Mouse (Mus musculus) limb, embryonic 10.5 days (tissue): Measurements from ENCODE around the gene Sbno1. TPM values are rescaled to one million over a fixed set of nuclear protein-coding genes. Genes with fewer than 3 reads are reported as not detected.
"Not testable (repeated sequence)": the region's sequence is repeated elsewhere in the genome, so short reads cannot be mapped to it uniquely, and the experiment has no call there.

Experiments used
- DNase-seq: peaks from one replicate; pipeline ENCODE4 v3.0.0-alpha.2; 2017; ENCODE audit warnings: low spot score
- H3K27ac ChIP-seq: fragments of 300-500 bp; sonication (generic); 2 replicates; pipeline ENCODE4 v1.5.1; 2016; ENCODE audit warnings: mild to moderate bottlenecking
- H3K27me3 ChIP-seq: fragments of 300-500 bp; sonication (generic); 2 replicates; pipeline ENCODE4 v1.6.1; 2016; ENCODE audit warnings: low read depth, mild to moderate bottlenecking; ENCODE audit not compliant: poor library complexity, severe bottlenecking
- H3K36me3 ChIP-seq: fragments of 300-500 bp; sonication (generic); 2 replicates; pipeline ENCODE4 v1.6.1; 2016; ENCODE audit warnings: mild to moderate bottlenecking, moderate library complexity
- H3K4me1 ChIP-seq: fragments of 300-500 bp; sonication (generic); 2 replicates; pipeline ENCODE4 v1.6.1; 2016
- H3K4me3 ChIP-seq: fragments of 300-500 bp; sonication (generic); 2 replicates; pipeline ENCODE4 v1.5.1; 2016; ENCODE audit warnings: mild to moderate bottlenecking, moderate library complexity
- H3K9me3 ChIP-seq: fragments of 300-500 bp; sonication (generic); replicated peaks from 2 replicates; pipeline ENCODE4 v1.6.1; 2016; ENCODE audit warnings: mild to moderate bottlenecking
- WGBS: fragments of 180-500 bp; shearing (Covaris S2); methylation state at CpG from one replicate; pipeline ENCODE4 v1.1.7; 2016; 5-methylcytosine and 5-hydroxymethylcytosine counted together
- polyA plus RNA-seq: library from polyadenylated mRNA; unstranded; fragments of >200 nt; fragmentation: Nextera tagmentation; extraction: Ambion mirVana; gene quantifications from 2 replicates; pipeline ENCODE4 v1.2.1, GENCODE M21; 2016

The Sbno1 gene
- 82.8 and 93.6 TPM in 2 replicates for polyA plus RNA-seq

DNA sequence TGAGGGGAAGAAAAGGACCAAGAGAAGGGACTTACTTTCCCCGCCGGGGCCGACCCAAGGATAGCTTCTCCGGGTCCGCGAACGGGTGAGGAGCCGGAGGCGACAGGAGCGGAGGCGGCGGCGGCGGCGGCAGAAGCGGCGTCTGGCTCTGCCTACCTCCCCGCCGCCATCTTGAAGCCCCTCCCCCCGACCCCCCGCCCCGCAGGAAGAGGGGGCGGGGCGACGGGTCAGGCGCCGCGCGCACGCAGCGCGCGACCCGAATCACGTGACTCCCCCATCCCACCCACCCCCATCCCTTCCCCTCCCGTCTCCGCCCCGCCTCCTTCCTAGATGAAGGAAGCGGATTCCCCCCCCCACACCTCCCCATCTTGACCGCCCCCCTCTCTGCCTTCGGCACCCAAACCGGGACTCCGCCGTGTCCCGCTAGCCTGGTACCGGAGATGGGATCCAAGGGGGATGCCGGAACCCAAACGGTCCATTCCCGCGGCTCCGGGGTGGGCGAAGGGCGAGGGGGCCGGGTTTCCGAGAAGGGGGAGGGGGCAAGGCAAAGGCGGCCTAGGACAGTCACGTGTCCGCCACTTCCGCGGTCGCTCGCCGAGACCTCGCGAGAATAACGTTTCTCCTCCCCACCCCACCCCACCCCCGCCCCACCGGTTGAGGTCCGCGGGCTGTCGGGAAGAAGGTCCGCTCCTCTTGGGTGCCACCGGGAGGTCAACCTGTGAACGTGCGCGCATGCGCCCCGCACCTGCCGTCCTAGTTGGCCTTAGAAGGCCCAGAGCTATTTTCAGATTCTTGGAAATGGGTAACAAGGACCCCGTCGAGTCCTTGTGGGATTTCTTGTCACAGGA is at the start of gene Sbno1:
TSS of gene Sbno1 (minus strand) at position 590 of the 848 bp plus-strand sequence.
- peak; percentile 96 for DNase-seq
- Histone ChIP-seq H3K27ac (peak within 1 kb of the TSS; percentile 93), H3K4me1 (peaks cover 9% of the 10 kb centered on the region), H3K27me3 (no peaks in the 10 kb centered on the region), H3K9me3 (no peaks in the 10 kb centered on the region), H3K36me3 (peaks cover 19% of the 10 kb centered on the region), H3K4me3 (peak within 1 kb of the TSS; percentile 100)
- under 1% methylated on average over 65 of the region's 81 CpGs for WGBS

DNA sequence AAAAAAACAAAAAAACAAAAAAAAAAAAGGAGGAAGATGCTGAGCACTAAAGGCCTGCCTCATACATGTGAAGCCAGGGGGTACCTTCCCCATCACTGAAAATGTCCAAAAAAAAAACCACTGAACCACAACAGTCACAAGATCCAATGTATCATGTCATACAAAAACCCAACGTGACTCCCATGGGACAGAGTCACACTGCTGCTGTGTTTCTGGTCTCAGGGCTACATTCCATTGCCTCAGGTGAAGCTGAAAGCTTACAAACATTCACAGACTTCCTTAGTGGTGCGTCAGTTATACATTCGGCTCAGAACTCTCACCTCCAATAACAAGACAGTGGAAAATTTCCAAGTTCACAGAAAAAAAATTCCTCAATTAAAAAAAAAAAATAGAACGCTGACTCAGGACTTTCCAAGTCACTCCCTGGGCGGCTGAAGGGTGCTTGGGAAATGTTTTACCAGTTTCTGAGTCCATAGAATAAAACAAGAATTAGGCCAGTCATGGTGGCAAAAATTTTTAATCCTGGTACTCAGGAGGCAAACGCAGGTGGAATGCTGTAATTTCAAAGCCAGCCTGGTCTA is 44.9 kb upstream of the Sbno1 start:
- no peak overlapping the region for H3K4me3 ChIP-seq
- WGBS: 92% methylated on average over 6 of the region's 6 CpGs
- H3K4me1 ChIP-seq: 0 out of 2 replicates have a peak, but pooled peaks cover 5% of the 10 kb centered on the region
- H3K27ac ChIP-seq: no peak overlapping the region
- DNase-seq: no peak
- no peaks in the 10 kb centered on the region for H3K27me3 ChIP-seq
- H3K9me3 ChIP-seq: no peaks in the 10 kb centered on the region
- H3K36me3 ChIP-seq: peaks cover 42% of the 10 kb centered on the region

GRCm38 (mm10) chr5:124469486-124469885 is 43.7 kb upstream of the Sbno1 start:
- DNase-seq: no peak
- Histone ChIP-seq H3K4me3 (no peak overlapping the region), H3K27ac (no peak overlapping the region), H3K36me3 (peaks cover 43% of the 10 kb centered on the region), H3K9me3 (no peaks in the 10 kb centered on the region), H3K27me3 (no peaks in the 10 kb centered on the region), H3K4me1 (no peaks in the 10 kb centered on the region)
- 90% methylated on average over 6 of the region's 6 CpGs for WGBS

DNA sequence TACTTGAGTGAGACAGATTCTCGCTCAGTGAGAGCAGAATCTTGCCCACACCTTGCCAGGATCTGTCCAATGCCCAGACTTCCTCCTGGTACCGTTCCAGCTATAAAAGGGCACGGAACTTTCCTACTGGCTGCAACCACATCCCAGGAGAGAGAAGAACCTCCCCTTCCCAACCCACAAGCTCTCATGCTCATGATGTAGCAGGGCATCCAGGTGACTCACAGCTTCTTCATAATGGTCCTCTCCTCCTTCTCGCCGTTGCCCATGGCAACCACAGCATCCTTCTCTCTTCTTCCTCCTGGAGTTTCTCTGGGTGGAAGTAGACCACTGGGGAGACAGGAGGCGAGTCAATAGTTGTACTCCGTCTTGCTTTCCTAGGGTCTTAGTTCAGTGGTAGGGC is 42.6 kb upstream of the Sbno1 start:
- Histone ChIP-seq H3K4me3 (no peak overlapping the region), H3K9me3 (no peaks in the 10 kb centered on the region), H3K36me3 (peaks cover 46% of the 10 kb centered on the region), H3K4me1 (no peaks in the 10 kb centered on the region), H3K27ac (no peak overlapping the region), H3K27me3 (no peaks in the 10 kb centered on the region)
- 93% methylated on average over 7 of the region's 7 CpGs for WGBS
- DNase-seq: no peak

GRCm38 (mm10) chr5:124467766-124468165 is 42.0 kb upstream of the Sbno1 start:
- peaks cover 52% of the 10 kb centered on the region for H3K36me3 ChIP-seq
- DNase-seq: no peak
- H3K27ac ChIP-seq: no peak overlapping the region
- H3K27me3 ChIP-seq: no peaks in the 10 kb centered on the region
- no peaks in the 10 kb centered on the region for H3K9me3 ChIP-seq
- no peak overlapping the region for H3K4me3 ChIP-seq
- WGBS: 98% methylated on average over 1 of the region's 1 CpGs
- no peaks in the 10 kb centered on the region for H3K4me1 ChIP-seq

GRCm38 (mm10) chr5:124464905-124465304 is 39.1 kb upstream of the Sbno1 start:
- peaks cover 77% of the 10 kb centered on the region for H3K36me3 ChIP-seq
- H3K4me3 ChIP-seq: no peak overlapping the region
- DNase-seq: no peak
- H3K4me1 ChIP-seq: no peaks in the 10 kb centered on the region
- H3K27ac ChIP-seq: no peak overlapping the region
- no peaks in the 10 kb centered on the region for H3K9me3 ChIP-seq
- H3K27me3 ChIP-seq: no peaks in the 10 kb centered on the region

- Histone ChIP-seq H3K4me1 (no peaks in the 10 kb centered on the region), H3K27ac (no peak overlapping the region), H3K4me3 (no peak overlapping the region), H3K36me3 (peaks cover 77% of the 10 kb centered on the region), H3K27me3 (no peaks in the 10 kb centered on the region), H3K9me3 (no peaks in the 10 kb centered on the region)
- WGBS: 90% methylated on average over 5 of the region's 5 CpGs
- no peak for DNase-seq
These were observed 37.7 kb upstream of the Sbno1 start for GRCm38 (mm10) chr5:124463462-124463861.

GRCm38 (mm10) chr5:124462297-124463025 is 36.7 kb upstream of the Sbno1 start:
- 88% methylated on average over 8 of the region's 8 CpGs for WGBS
- H3K9me3 ChIP-seq: no peaks in the 10 kb centered on the region
- H3K4me1 ChIP-seq: no peaks in the 10 kb centered on the region
- peaks cover 77% of the 10 kb centered on the region for H3K36me3 ChIP-seq
- DNase-seq: no peak
- no peak overlapping the region for H3K4me3 ChIP-seq
- H3K27ac ChIP-seq: no peak overlapping the region
- no peaks in the 10 kb centered on the region for H3K27me3 ChIP-seq

- H3K4me1 ChIP-seq, DNase-seq, H3K27ac ChIP-seq, H3K9me3 ChIP-seq, H3K27me3 ChIP-seq, H3K4me3 ChIP-seq: not testable (repeated sequence)
- peaks cover 84% of the 10 kb centered on the region for H3K36me3 ChIP-seq
- 93% methylated on average over 14 of the region's 14 CpGs for WGBS
These were observed 35.1 kb upstream of the Sbno1 start for GRCm38 (mm10) chr5:124460922-124461321.

DNA sequence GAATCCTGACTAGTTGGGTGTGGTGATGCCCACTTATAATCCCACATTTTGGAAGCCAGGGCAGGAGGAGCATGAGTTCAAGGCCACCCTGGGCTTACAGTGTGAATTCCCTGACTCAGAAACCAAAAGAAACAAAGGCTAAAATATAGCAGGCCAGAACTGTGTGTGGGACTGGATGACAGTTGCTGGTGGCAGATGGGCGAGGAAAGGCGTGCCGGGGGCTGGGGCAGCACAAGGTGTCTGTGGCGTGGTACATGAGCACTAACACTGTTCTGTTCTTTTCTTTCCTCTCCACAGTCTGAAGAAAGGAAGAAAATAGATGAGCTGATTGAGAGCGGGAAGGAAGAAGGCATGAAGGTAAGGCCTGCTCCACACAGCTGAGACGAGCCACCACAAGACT is 31.0 kb upstream of the Sbno1 start:
- Histone ChIP-seq H3K9me3 (no peaks in the 10 kb centered on the region), H3K4me1 (peaks cover 9% of the 10 kb centered on the region; the same call in 1 of the 2 replicates), H3K4me3 (no peak overlapping the region), H3K27me3 (no peaks in the 10 kb centered on the region), H3K27ac (no peak overlapping the region), H3K36me3 (peaks cover 100% of the 10 kb centered on the region)
- WGBS: 95% methylated on average over 6 of the region's 6 CpGs
- DNase-seq: no peak

GRCm38 (mm10) chr5:124454082-124454419 is 28.2 kb upstream of the Sbno1 start:
- H3K4me1 ChIP-seq: peaks cover 11% of the 10 kb centered on the region; the same call in 1 of the 2 replicates
- no peak overlapping the region for H3K27ac ChIP-seq
- WGBS: 86% methylated on average over 1 of the region's 1 CpGs
- no peaks in the 10 kb centered on the region for H3K27me3 ChIP-seq
- H3K36me3 ChIP-seq: peaks cover 100% of the 10 kb centered on the region
- H3K9me3 ChIP-seq: no peaks in the 10 kb centered on the region
- no peak for DNase-seq
- no peak overlapping the region for H3K4me3 ChIP-seq

- 89% methylated on average over 13 of the region's 13 CpGs for WGBS
- Histone ChIP-seq H3K4me1 (peaks cover 13% of the 10 kb centered on the region; the same call in 1 of the 2 replicates), H3K9me3 (no peaks in the 10 kb centered on the region), H3K36me3 (peaks cover 100% of the 10 kb centered on the region), H3K27me3 (no peaks in the 10 kb centered on the region), H3K4me3 (no peak overlapping the region), H3K27ac (no peak overlapping the region)
- no peak for DNase-seq
These were observed 27.7 kb upstream of the Sbno1 start for GRCm38 (mm10) chr5:124453339-124454081.
